Mouse (Mus musculus) left cerebral cortex, adult 18-20 months (tissue): ENCODE measurements around the gene Chodl. TPM values are rescaled to one million over a fixed set of nuclear protein-coding genes. Genes with fewer than 3 reads are reported as not detected.

Source experiments
- DNase-seq, 2 experiments: peaks; one replicate each; pipeline ENCODE4 v3.0.0; 2021 to 2022; ENCODE audit warnings: low spot score in 2 of 2, mixed read lengths in 1 of 2
- long read RNA-seq, 2 experiments: library from polyadenylated mRNA; stranded (forward); transcript quantifications; one replicate each; pipeline ENCODE4 v2.0.0; 2021
- total RNA-seq, 2 experiments: library from RNA; stranded (reverse); gene quantifications; 2 replicates each; pipeline ENCODE4 v1.2.3; 2021

Chodl gene
- 1 to 10 TPM in 1 of 2 experiments, under 1 TPM in 1; 0.77 to 1.0 TPM for total RNA-seq
- long read RNA-seq, experiment 1, partial matches to known transcripts, result 0 of 2 reads
- long read RNA-seq, experiment 1, other reads (novel, unspliced or antisense), result 0 of 2 reads
- long read RNA-seq, experiment 2, partial matches to known transcripts, result 0 of 1 reads
- long read RNA-seq, experiment 2, other reads (novel, unspliced or antisense), result 0 of 1 reads

DNA sequence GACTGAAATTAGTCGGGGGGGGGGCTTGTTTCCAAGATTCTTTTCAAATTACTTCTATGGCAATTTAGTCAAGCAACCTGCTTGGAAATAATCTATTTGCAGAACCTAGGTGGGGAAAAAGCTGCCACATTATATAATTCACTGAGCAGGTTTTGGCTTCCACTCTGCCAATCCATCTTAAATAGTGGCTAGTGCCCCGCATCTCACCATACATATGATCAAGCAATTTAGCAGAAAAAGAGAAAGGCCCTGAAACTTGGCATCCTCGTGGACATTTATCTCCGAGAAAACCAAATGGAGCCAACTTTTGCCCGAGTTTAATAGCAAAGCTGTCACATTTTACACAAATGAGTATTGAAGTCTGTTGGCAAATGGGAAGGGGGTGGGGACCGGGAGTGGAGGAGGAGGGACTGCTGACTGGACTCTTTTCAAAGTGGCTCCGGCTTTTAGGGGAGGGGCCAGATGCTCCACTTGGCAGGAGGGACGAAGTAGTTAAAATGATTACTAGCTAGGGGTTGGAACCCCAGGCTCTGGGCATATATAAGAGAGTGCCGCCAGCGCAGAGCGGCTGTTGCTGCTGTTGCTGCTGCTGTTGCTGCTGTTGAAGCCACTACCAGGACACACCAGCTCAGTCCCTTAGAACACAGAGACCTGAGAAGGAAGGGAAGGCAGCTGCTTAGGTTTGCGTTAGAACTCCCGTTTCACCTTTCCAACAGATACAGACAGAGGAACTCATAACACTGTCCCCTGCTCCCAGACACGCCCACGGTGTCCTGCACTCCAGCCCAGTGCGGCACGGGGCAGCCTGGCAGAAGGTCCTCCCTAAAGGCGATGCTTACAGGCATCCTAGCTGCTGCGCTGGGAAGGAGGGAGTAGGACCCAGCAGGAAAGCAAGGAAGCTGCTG is at the start of gene Chodl:
Gene Chodl, plus strand, starts transcription at position 567 of the 905 bp plus-strand sequence.
- peak; percentile 1 to 2 for DNase-seq

DNA sequence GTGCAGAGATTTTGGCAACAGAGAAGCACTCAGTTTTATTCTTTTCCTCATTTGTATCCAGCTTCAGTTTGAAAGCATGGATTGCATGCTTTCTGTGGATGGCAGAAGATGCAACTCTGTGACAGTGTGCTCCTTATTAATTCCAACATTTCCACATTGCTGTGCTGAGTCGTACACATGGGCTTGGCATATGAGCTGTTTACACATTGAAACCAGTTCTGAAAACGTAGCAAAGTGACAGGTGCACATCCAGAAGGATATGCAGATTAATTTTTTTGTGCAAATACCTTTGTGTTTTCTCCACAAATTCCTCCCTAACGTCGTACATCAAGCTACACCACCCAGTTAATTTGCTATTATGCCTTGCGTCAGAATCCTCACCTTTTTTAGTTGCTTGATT is 8.1 kb upstream of the Chodl start:
- DNase-seq, result no peak

DNA sequence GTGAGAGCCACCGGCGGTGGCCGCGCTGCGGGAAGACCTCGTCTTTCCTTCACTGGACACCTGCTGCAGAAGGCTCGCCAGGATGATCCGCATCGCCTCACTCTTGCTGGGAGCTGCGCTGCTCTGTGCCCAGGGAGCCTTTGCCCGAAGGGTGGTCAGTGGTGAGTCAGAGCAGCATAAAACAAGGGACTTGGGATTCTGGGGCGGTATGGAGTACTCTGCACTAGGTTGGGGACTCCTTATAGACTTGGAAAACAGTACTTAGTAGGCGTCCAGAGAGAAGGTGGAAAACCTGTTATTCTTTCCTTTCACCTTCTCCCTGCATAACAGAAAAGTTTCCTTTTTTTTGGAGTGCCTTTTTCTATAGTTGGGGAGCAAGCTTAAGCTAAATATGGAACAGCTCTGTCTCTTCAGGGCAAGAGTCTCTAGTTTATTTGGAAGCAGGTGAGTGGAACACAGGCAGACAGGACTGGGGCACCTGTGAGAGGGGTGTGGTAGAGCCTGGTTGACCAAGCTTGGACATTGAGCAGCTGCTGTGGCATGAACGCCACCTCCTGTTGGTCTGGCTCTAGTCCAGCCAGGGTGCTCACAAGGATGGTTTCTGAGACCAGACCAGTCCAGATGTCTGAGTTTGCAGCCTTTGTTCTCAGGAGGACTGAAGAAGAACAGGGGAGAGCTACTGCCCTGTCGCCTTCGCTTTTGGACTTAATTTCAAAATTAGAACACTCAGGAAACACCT is 708 bp downstream of the Chodl start:
- DNase-seq, result no peak

DNA sequence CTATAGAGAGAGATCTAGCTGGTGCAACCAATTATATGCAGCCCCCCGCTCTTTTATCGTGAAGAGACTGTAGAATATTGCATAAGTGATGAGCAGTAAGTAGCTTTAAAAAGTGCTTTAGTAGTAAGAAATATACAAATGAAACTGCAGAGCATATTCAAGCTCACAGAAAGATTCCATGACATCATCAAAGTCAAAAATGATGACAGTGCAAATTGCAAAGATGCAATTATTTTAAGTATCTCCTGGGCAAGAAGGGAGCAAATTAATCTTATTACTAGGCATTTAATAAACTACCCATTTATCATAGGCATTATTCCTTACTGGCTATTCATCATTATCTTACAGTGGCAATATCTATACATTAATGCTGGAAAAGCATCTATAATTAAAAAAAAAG is 3.5 kb downstream of the Chodl start:
- DNase-seq, result no peak

GRCm38 (mm10) chr16:78937755-78938154 is 7.0 kb downstream of the Chodl start:
- no peak for DNase-seq

DNA sequence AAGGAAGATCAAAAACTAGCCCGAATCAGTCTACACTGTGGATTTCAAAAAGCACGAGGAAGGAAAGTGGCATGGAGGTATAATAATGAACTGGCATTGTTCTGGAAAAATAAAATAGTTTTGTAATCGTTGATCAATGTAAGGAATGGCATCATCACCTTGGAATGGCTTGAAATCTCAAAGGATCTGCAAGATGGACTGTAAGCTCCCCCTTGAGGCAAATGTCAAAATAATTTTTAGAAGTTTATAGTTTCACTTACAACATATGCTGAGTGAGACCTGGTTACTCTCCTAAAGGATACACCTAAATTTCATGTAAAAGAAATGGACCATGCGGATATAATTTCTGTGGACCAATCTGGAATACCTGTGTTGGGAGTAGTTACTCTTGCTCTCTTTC is 19.6 kb downstream of the Chodl start:
- no peak for DNase-seq

DNA sequence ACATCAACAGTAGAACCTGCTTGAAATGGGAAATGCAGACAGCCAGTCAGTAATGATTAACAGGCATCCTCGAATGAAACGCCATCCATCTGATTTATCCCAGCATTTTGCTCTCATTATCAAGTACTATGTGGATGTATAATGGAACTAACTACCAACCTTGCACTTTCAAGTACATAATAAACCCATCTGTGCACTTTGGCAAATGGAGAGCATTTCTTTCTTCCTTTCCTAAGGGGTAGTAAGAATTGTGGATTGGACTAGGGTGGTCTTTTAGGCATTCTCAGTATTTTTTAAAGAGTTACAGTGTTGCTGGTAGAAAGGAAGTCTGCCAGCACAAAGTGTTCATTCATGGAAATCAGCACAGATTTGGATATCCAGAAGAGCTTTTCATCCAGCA is 26.7 kb downstream of the Chodl start:
- no peak for DNase-seq

DNA sequence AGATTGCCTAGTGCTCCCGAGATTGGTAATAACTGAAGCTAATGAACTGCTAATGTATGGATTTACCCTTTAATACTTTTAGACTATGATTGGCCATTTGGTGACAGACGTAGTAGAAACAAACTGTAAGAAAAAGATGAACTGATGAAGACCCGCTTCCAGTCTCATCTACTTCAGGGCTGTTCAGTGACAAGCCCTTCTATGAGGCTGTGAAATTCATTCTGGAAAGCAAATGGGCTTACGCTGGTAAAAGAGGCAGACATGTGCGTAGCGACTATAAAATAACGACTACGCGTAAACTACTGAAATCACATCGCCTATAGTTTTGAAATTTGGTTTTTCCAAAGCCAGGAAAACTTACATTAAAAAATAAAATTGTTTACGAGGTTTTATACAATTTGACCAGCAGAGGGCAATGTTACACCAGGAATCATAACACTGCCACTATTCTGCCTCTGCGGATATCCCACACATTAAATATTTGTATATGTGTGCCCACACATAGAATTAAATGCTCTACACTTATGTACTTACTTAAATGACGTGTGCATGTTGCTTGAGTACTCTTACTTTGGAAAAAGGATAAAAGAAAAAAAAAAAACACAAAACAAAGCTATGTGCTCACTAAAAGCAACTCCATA is 38.5 kb downstream of the Chodl start:
- peak in 1 of 2 experiments; percentile 13 for DNase-seq

DNA sequence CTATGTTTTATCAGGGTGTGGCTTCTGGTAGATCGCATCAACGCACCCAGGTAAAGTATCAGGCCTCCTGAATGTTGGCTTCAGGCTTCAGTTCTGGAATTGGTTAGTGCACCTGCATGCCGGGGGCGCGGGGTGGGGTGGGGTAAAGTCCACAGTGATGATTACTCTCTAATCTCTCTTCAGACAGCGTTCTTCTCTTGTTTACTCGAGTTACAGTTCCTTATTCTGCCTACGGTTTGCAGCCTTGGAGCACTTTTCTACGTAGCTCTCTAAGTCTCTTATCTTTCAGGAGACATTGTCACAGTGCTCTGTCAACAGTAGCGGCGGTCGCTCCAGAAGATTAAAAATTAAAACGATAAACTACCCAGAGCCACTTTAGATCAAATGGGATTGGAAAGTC is 43.4 kb downstream of the Chodl start:
- DNase-seq, result no peak

DNA sequence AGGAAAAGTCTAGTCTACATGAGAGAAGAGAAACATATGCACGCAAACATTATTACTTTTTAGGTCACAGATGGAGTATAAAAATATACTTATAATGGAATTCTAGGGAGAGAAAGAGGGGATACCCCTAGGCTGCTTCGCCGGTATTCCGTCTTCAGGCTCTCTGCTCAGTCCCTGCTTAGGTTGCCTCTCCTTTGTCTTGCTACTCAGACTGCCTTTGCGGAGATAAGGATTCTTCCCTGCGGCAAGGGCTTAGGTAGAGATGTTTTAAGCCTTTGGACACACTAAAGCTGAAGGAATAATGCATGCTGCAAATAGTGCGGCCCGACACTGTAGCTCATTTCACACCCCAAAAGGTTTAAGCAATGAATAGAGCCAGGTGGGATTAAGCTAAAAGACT is 45.6 kb downstream of the Chodl start:
- no peak for DNase-seq

Other genes with a start within 250 kb of the Chodl start
- not detected for gene Tmprss15, start 160.1 kb downstream of the Chodl start, total RNA-seq